Comparison of ENCODE assay signal across 9 mouse cellular contexts in genomic region chr3:59069071-59069470, GRCm38 (mm10). TPM values are rescaled to one million over a fixed set of nuclear protein-coding genes. Genes with fewer than 3 reads are reported as not detected.
DNase-seq lines count a peak whose midpoint lies in the region; ATAC-seq and TF ChIP-seq lines count a peak whose summit lies in the region.
"Not testable (repeated sequence)": the region's sequence is repeated elsewhere in the genome, so short reads cannot be mapped to it uniquely, and the experiment has no call there.
"Had no signal": no experiment of that assay in that cellular context is flagged by ENCODE, and none has a peak within 500 bp of the region (broad histone marks: within the 10 kb centered on the region; RNA-seq: fewer than 3 reads in every experiment).

No protein-coding gene starts in this region.

- not testable (repeated sequence) for H3K4me3 ChIP-seq in CH12.LX (replicated peaks in 1 of 3; ENCODE audit: low read depth in 2 of 3, low read length in 2 of 3, poor library complexity in 1 of 3); layer of hippocampus, adult 2 months; lung, embryonic 14.5 days (ENCODE audit: low read depth, low read length)

- not testable (repeated sequence) for H3K27ac ChIP-seq in CH12.LX (ENCODE audit: insufficient read depth, low read depth); layer of hippocampus, adult 2 months; lung, embryonic 14.5 days (ENCODE audit: low read depth)

- not testable (repeated sequence) for H3K79me2 ChIP-seq in CH12.LX (replicated peaks; ENCODE audit: control insufficient read depth, extremely low read depth, insufficient read depth, poor library complexity, severe bottlenecking)

- 71% methylated on average over 1 of the region's 1 CpGs for WGBS in lung, embryonic 14.5 days

- dilution Hi-C loops in CH12.LX (cut with MboI; ENCODE audit: extremely low pct_ligation_motif_present, extremely low pct_unique_long_range_greater_than_20kb, low sequenced_read_pairs): not testable (repeated sequence)

- TF ChIP-seq POLR2A in CH12.LX (IDR thresholded peaks at IDR 0.05; ENCODE audit: low read depth, low read length): not testable (repeated sequence)

- TF ChIP-seq CTCF in CH12.LX (conservative IDR thresholded peaks at IDR 0.05 in 1 of 2, IDR thresholded peaks at IDR 0.05 in 1 of 2; ENCODE audit: low read depth in 2 of 2, low read length in 2 of 2): peak in 1 of 2 experiments; percentile 47; a peak in 3 of 4 replicates
- TF ChIP-seq CTCF in layer of hippocampus, adult 2 months (conservative IDR thresholded peaks at IDR 0.05): peak; percentile 62
- TF ChIP-seq CTCF in lung, embryonic 14.5 days (IDR thresholded peaks at IDR 0.05; ENCODE audit: low read depth): peak; percentile 23; the same call in 1 of the 2 replicates

- peak; percentile 2 for TF ChIP-seq RAD21 in CH12.LX (IDR thresholded peaks at IDR 0.05; ENCODE audit: low read depth, low read length)

- H3K4me2 ChIP-seq in CH12.LX (ENCODE audit: insufficient read depth, low read depth, poor library complexity, severe bottlenecking); lung, embryonic 14.5 days: not testable (repeated sequence)

- not testable (repeated sequence) for DNase-seq in CH12.LX (ENCODE audit: extremely low read depth); layer of hippocampus, adult 2 months (ENCODE audit: low spot score in 2 of 2); lung, embryonic 14.5 days

- H3K36me3 ChIP-seq in CH12.LX (replicated peaks in 1 of 2; ENCODE audit: control insufficient read depth in 1 of 2, insufficient read depth in 1 of 2, low read length in 1 of 2); lung, embryonic 14.5 days (ENCODE audit: insufficient read depth): not testable (repeated sequence)

- H3K9me3 ChIP-seq in CH12.LX (replicated peaks; ENCODE audit: low read length); lung, embryonic 14.5 days (ENCODE audit: low read depth, low read length): not testable (repeated sequence)

- not testable (repeated sequence) for TF ChIP-seq EP300 in CH12.LX (IDR thresholded peaks at IDR 0.05; ENCODE audit: low read length)

- H3K4me1 ChIP-seq in CH12.LX (ENCODE audit: control insufficient read depth in 1 of 2, insufficient read depth in 2 of 2): peaks cover 0 to 27% of the 10 kb centered on the region in 2 experiments; a peak in 2 of 4 replicates
- not testable (repeated sequence) for H3K4me1 ChIP-seq in lung, embryonic 14.5 days (ENCODE audit: insufficient read depth)

- in situ Hi-C loops in CH12.LX (cut with MboI; ENCODE audit: low pct_ligation_motif_present, low pct_unique_long_range_greater_than_20kb, low sequenced_read_pairs): not testable (repeated sequence)

- H3K27me3 ChIP-seq in CH12.LX (replicated peaks); lung, embryonic 14.5 days (ENCODE audit: insufficient read depth, low read length): not testable (repeated sequence)

- not testable (repeated sequence) for H3K9ac ChIP-seq in CH12.LX (ENCODE audit: insufficient read depth, low read depth); lung, embryonic 14.5 days

- ATAC-seq in common myeloid progenitor, adult 5-6 weeks (replicated peaks; ENCODE audit: low read depth, poor library complexity, severe bottlenecking): peak; percentile 79
- ATAC-seq in hematopoietic stem cell, adult 5-6 weeks (replicated peaks in 1 of 2; ENCODE audit: insufficient read depth in 1 of 2, low FRiP score in 2 of 2, low TSS enrichment in 1 of 2, low read depth in 1 of 2, poor library complexity in 2 of 2, severe bottlenecking in 2 of 2): peak; percentile 64 to 79
- ATAC-seq in lung, embryonic 14.5 days (ENCODE audit: insufficient read depth): not testable (repeated sequence)
- ATAC-seq in megakaryocyte-erythroid progenitor cell, adult 5-6 weeks (replicated peaks; ENCODE audit: low FRiP score, low TSS enrichment, poor library complexity, severe bottlenecking): peak; percentile 77; the same call in 1 of the 2 replicates
- ATAC-seq in neutrophil, adult 5-6 weeks (ENCODE audit: extremely low read depth, insufficient number of reproducible peaks, low FRiP score, poor library complexity, severe bottlenecking): peak; percentile 26; the same call in 1 of the 2 replicates

TF ChIP-seq in CH12.LX, 34 proteins besides CTCF, POLR2A, EP300 and RAD21:
- TF ChIP-seq ELF1 (IDR thresholded peaks at IDR 0.05; ENCODE audit: low read depth, low read length): peak; percentile 35; the same call in 1 of the 2 replicates

RNA-seq across cellular contexts. Expression of gene Gpr171, which starts 32.5 kb away (rescaled TPM):
- total RNA-seq in CH12.LX (2012; rRNA removed) (12.6 and 15.4 TPM in 2 replicates), CH12.LX (2014; rRNA removed) (59.4 and 65.8 TPM in 2 replicates)
- polyA plus RNA-seq in CH12.LX (2012; ENCODE audit: insufficient read length, low read depth): 18.4 and 20.9 TPM in 2 replicates
- total RNA-seq in common myeloid progenitor, adult 5-6 weeks (2017): 55.6 and 57.4 TPM in 2 replicates
- 143 and 156 TPM in 2 replicates for total RNA-seq in hematopoietic stem cell, adult 5-6 weeks (2017)
- total RNA-seq in layer of hippocampus, adult 2 months (2021): not detected
- 0.80 and 0.84 TPM in 2 replicates for polyA plus RNA-seq in lung, embryonic 14.5 days (2014; fragmentation: Nextera tagmentation; extraction: Ambion mirVana)
- total RNA-seq in megakaryocyte-erythroid progenitor cell, adult 5-6 weeks (2014; fragmentation: Nextera tagmentation): 0.83 and 2.6 TPM in 2 replicates
- 3.4 and 7.8 TPM in 2 replicates for total RNA-seq in megakaryocyte-erythroid progenitor cell, adult 5-6 weeks (2017)
- total RNA-seq in neutrophil, adult 5-6 weeks (2017): 50.7 and 55.6 TPM in 2 replicates
- polyA plus RNA-seq: frontal cortex, adult 2 months; G1E had no signal
